Comparison of ENCODE assay signal across 8 mouse cellular contexts in genomic region chr6:120820941-120821340, GRCm38 (mm10). TPM values are rescaled to one million over a fixed set of nuclear protein-coding genes. Genes with fewer than 3 reads are reported as not detected.
DNase-seq lines count a peak whose midpoint lies in the region; ATAC-seq and TF ChIP-seq lines count a peak whose summit lies in the region.

No protein-coding gene starts in this region.

- WGBS in kidney, embryonic 14.5 days = 100% methylated on average over 1 of the region's 1 CpGs
- 91% methylated on average over 1 of the region's 1 CpGs for WGBS in embryonic facial prominence, embryonic 10.5 days
- 96% methylated on average over 1 of the region's 1 CpGs for WGBS in hindbrain, postnatal 0 days
- 94% methylated on average over 1 of the region's 1 CpGs for WGBS in midbrain, embryonic 14.5 days

- no peak for ATAC-seq in kidney, embryonic 14.5 days (ENCODE audit: low FRiP score, low TSS enrichment)
- ATAC-seq in hindbrain, postnatal 0 days = no peak
- ATAC-seq in midbrain, embryonic 14.5 days (ENCODE audit: low FRiP score, low TSS enrichment) = no peak

- peaks cover 8% of the 10 kb centered on the region for H3K4me1 ChIP-seq in kidney, embryonic 14.5 days (ENCODE audit: control insufficient read depth, insufficient read depth, low read length)
- peaks cover 10% of the 10 kb centered on the region for H3K4me1 ChIP-seq in embryonic facial prominence, embryonic 10.5 days
- peaks cover 10% of the 10 kb centered on the region; the same call in 1 of the 2 replicates for H3K4me1 ChIP-seq in hindbrain, postnatal 0 days (ENCODE audit: insufficient read depth, low read length)
- peaks cover 13% of the 10 kb centered on the region for H3K4me1 ChIP-seq in midbrain, embryonic 14.5 days (ENCODE audit: control insufficient read depth, insufficient read depth, low read length)

- H3K9ac ChIP-seq in kidney, embryonic 14.5 days (ENCODE audit: low read depth, low read length) = no peak overlapping the region
- no peak overlapping the region for H3K9ac ChIP-seq in hindbrain, postnatal 0 days (replicated peaks; ENCODE audit: low read length)
- no peak overlapping the region for H3K9ac ChIP-seq in midbrain, embryonic 14.5 days (replicated peaks; ENCODE audit: low read length)

- no peak for TF ChIP-seq CTCF in hindbrain, postnatal 0 days (IDR thresholded peaks at IDR 0.05; ENCODE audit: low read depth)

- H3K4me2 ChIP-seq in kidney, embryonic 14.5 days (replicated peaks; ENCODE audit: low read depth, low read length) = peak overlapping the region; percentile 68
- H3K4me2 ChIP-seq in hindbrain, postnatal 0 days (ENCODE audit: low read depth, low read length) = peak overlapping the region; percentile 79; the same call in 1 of the 2 replicates
- H3K4me2 ChIP-seq in midbrain, embryonic 14.5 days (ENCODE audit: low read length) = peak overlapping the region; percentile 61

- peaks cover 18% of the 10 kb centered on the region for H3K36me3 ChIP-seq in kidney, embryonic 14.5 days (ENCODE audit: control insufficient read depth, insufficient read depth, low read length)
- peaks cover 27% of the 10 kb centered on the region for H3K36me3 ChIP-seq in embryonic facial prominence, embryonic 10.5 days (replicated peaks)
- peaks cover 18% of the 10 kb centered on the region for H3K36me3 ChIP-seq in hindbrain, postnatal 0 days (ENCODE audit: insufficient read depth, low read length)
- H3K36me3 ChIP-seq in midbrain, embryonic 14.5 days (ENCODE audit: control insufficient read depth, insufficient read depth, low read length) = peaks cover 22% of the 10 kb centered on the region

- no peak overlapping the region for H3K27ac ChIP-seq in kidney, embryonic 14.5 days (ENCODE audit: low read depth, low read length)
- H3K27ac ChIP-seq in embryonic facial prominence, embryonic 10.5 days (replicated peaks) = no peak overlapping the region
- no peak overlapping the region for H3K27ac ChIP-seq in hindbrain, postnatal 0 days
- no peak overlapping the region for H3K27ac ChIP-seq in midbrain, embryonic 14.5 days (replicated peaks; ENCODE audit: low read depth, low read length)

- peaks cover 4% of the 10 kb centered on the region; the same call in 1 of the 2 replicates for H3K9me3 ChIP-seq in kidney, embryonic 14.5 days (ENCODE audit: control insufficient read depth, low read length)
- peaks cover 6% of the 10 kb centered on the region; the same call in 1 of the 2 replicates for H3K9me3 ChIP-seq in embryonic facial prominence, embryonic 10.5 days
- no peaks in the 10 kb centered on the region for H3K9me3 ChIP-seq in hindbrain, postnatal 0 days (ENCODE audit: low read length)
- H3K9me3 ChIP-seq in midbrain, embryonic 14.5 days (ENCODE audit: control insufficient read depth, low read length) = no peaks in the 10 kb centered on the region

- H3K4me3 ChIP-seq in kidney, embryonic 14.5 days (ENCODE audit: low read length) = peak overlapping the region; percentile 96; the same call in 1 of the 2 replicates
- peak overlapping the region; percentile 96; the same call in 1 of the 2 replicates for H3K4me3 ChIP-seq in embryonic facial prominence, embryonic 10.5 days
- no peak overlapping the region for H3K4me3 ChIP-seq in hindbrain, postnatal 0 days (ENCODE audit: low read length)
- H3K4me3 ChIP-seq in midbrain, embryonic 14.5 days (replicated peaks; ENCODE audit: low read depth, low read length) = no peak overlapping the region

- no peak for DNase-seq in kidney, adult 9 months
- no peak for DNase-seq in embryonic facial prominence, embryonic 10.5 days (ENCODE audit: low spot score)
- DNase-seq in hindbrain, postnatal 0 days (ENCODE audit: low spot score) = no peak
- DNase-seq in midbrain, embryonic 14.5 days = no peak
- DNase-seq in cerebellum, adult 9-11 months = no peak
- DNase-seq in testis, postnatal 10 days (ENCODE audit: low spot score) = no peak
- no peak for DNase-seq in thymus, postnatal 36 days

- H3K27me3 ChIP-seq in kidney, embryonic 14.5 days (ENCODE audit: control insufficient read depth, insufficient read depth, low read length) = no peaks in the 10 kb centered on the region
- H3K27me3 ChIP-seq in embryonic facial prominence, embryonic 10.5 days (replicated peaks; ENCODE audit: low read depth, poor library complexity, severe bottlenecking) = no peaks in the 10 kb centered on the region
- H3K27me3 ChIP-seq in hindbrain, postnatal 0 days (ENCODE audit: insufficient read depth, low read length) = no peaks in the 10 kb centered on the region
- H3K27me3 ChIP-seq in midbrain, embryonic 14.5 days (ENCODE audit: control insufficient read depth, insufficient read depth, low read length) = no peaks in the 10 kb centered on the region

RNA-seq across cellular contexts. Expression of gene Atp6v1e1, which starts 1.7 kb away (rescaled TPM):
- polyA plus RNA-seq in kidney, embryonic 14.5 days (2014; fragmentation: Nextera tagmentation; extraction: Ambion mirVana) = 121 and 139 TPM in 2 replicates
- 116 and 117 TPM in 2 replicates for polyA plus RNA-seq in embryonic facial prominence, embryonic 10.5 days (2016; fragmentation: Nextera tagmentation; extraction: Ambion mirVana)
- 201 and 205 TPM in 2 replicates for total RNA-seq in hindbrain, postnatal 0 days (2014; rRNA removed)
- 329 and 344 TPM in 2 replicates for polyA plus RNA-seq in hindbrain, postnatal 0 days (2015; fragmentation: Nextera tagmentation; extraction: Ambion mirVana)
- 263 and 300 TPM in 2 replicates for polyA plus RNA-seq in midbrain, embryonic 14.5 days (2014; fragmentation: Nextera tagmentation; extraction: Ambion mirVana)

RNA-seq across cellular contexts. Expression of gene Bcl2l13, which starts 15.1 kb away (rescaled TPM):
- 22.9 and 34.0 TPM in 2 replicates for polyA plus RNA-seq in kidney, embryonic 14.5 days (2014; fragmentation: Nextera tagmentation; extraction: Ambion mirVana)
- polyA plus RNA-seq in embryonic facial prominence, embryonic 10.5 days (2016; fragmentation: Nextera tagmentation; extraction: Ambion mirVana) = 45.1 and 49.7 TPM in 2 replicates
- total RNA-seq in hindbrain, postnatal 0 days (2014; rRNA removed) = 41.0 and 177 TPM in 2 replicates
- 25.5 and 27.6 TPM in 2 replicates for polyA plus RNA-seq in hindbrain, postnatal 0 days (2015; fragmentation: Nextera tagmentation; extraction: Ambion mirVana)
- 18.7 and 33.1 TPM in 2 replicates for polyA plus RNA-seq in midbrain, embryonic 14.5 days (2014; fragmentation: Nextera tagmentation; extraction: Ambion mirVana)

RNA-seq across cellular contexts. Expression of gene Slc25a18, which starts 47.6 kb away (rescaled TPM):
- polyA plus RNA-seq in kidney, embryonic 14.5 days (2014; fragmentation: Nextera tagmentation; extraction: Ambion mirVana) = 0.16 TPM in 1 of 2 replicates, not detected in the other
- polyA plus RNA-seq in embryonic facial prominence, embryonic 10.5 days (2016; fragmentation: Nextera tagmentation; extraction: Ambion mirVana) = 0.20 and 0.28 TPM in 2 replicates
- 94.7 and 105 TPM in 2 replicates for total RNA-seq in hindbrain, postnatal 0 days (2014; rRNA removed)
- 53.8 and 54.1 TPM in 2 replicates for polyA plus RNA-seq in hindbrain, postnatal 0 days (2015; fragmentation: Nextera tagmentation; extraction: Ambion mirVana)
- 8.3 and 10.8 TPM in 2 replicates for polyA plus RNA-seq in midbrain, embryonic 14.5 days (2014; fragmentation: Nextera tagmentation; extraction: Ambion mirVana)

Comparison
In these comparisons a context has a peak if more than half of its experiments do, and no peak if none do; other contexts are left out.
1. H3K4me3 ChIP-seq: peak in kidney, embryonic 14.5 days (single experiment) and embryonic facial prominence, embryonic 10.5 days (single experiment); none in hindbrain, postnatal 0 days (single experiment) and midbrain, embryonic 14.5 days (single experiment).
2. Peak in every context shown above with its lines, with median percentiles within 50 percentile points of each other: H3K4me2 ChIP-seq.